Mouse (Mus musculus) heart, embryonic 11.5 days (tissue): Measurements from ENCODE around the gene Ubqln3. TPM values are rescaled to one million over a fixed set of nuclear protein-coding genes. Genes with fewer than 3 reads are reported as not detected.

Source experiments
- ATAC-seq: fragments of 200-750 bp; cut with Nextera tagmentation; replicated peaks from 2 replicates; pipeline ENCODE4 v1.8.0; 2017; ENCODE audit warnings: moderate library complexity; ENCODE audit not compliant: insufficient number of reproducible peaks, low FRiP score, low TSS enrichment
- H3K27ac ChIP-seq: fragments of 300-500 bp; sonication (generic); 2 replicates; pipeline ENCODE4 v1.5.1; 2014; ENCODE audit warnings: mild to moderate bottlenecking, low read depth, low read length
- H3K27me3 ChIP-seq: fragments of 300-500 bp; sonication (generic); 2 replicates; pipeline ENCODE4 v1.6.1; 2014; ENCODE audit warnings: mild to moderate bottlenecking, low read length, mixed read lengths; ENCODE audit not compliant: control insufficient read depth, insufficient read depth
- H3K36me3 ChIP-seq: fragments of 300-500 bp; sonication (generic); 2 replicates; pipeline ENCODE4 v1.6.1; 2014; ENCODE audit warnings: mild to moderate bottlenecking, low read length, moderate library complexity, mixed read lengths; ENCODE audit not compliant: control insufficient read depth, insufficient read depth
- H3K4me1 ChIP-seq: fragments of 300-500 bp; sonication (generic); 2 replicates; pipeline ENCODE4 v1.6.1; 2014; ENCODE audit warnings: low read length; ENCODE audit not compliant: control insufficient read depth, insufficient read depth
- H3K4me2 ChIP-seq: fragments of 300-500 bp; sonication (generic); 2 replicates; pipeline ENCODE4 v1.6.1; 2014; ENCODE audit warnings: mild to moderate bottlenecking, moderate library complexity
- H3K4me3 ChIP-seq: fragments of 300-500 bp; sonication (generic); 2 replicates; pipeline ENCODE4 v1.5.1; 2014; ENCODE audit warnings: low read depth, low read length
- H3K9ac ChIP-seq: fragments of 300-500 bp; sonication (generic); 2 replicates; pipeline ENCODE4 v1.6.1; 2014; ENCODE audit warnings: mild to moderate bottlenecking, low read depth, low read length, moderate library complexity
- H3K9me3 ChIP-seq: fragments of 300-500 bp; sonication (generic); replicated peaks from 2 replicates; pipeline ENCODE4 v1.6.1; 2016; ENCODE audit warnings: low read length; ENCODE audit not compliant: control insufficient read depth
- WGBS: fragments of 180-500 bp; shearing (Covaris S2); extraction: QIAGEN DNeasy Blood & Tissue Kit; methylation state at CpG from one replicate; pipeline ENCODE4 v1.1.7; 2014; ENCODE audit not compliant: insufficient replicate concordance; 5-methylcytosine and 5-hydroxymethylcytosine counted together
- polyA plus RNA-seq: library from polyadenylated mRNA; unstranded; fragments of >200 nt; fragmentation: Nextera tagmentation; extraction: Ambion mirVana; gene quantifications from 2 replicates; pipeline ENCODE4 v1.2.1, GENCODE M21; 2014

The Ubqln3 gene
- polyA plus RNA-seq = not detected in 2 replicates

DNA sequence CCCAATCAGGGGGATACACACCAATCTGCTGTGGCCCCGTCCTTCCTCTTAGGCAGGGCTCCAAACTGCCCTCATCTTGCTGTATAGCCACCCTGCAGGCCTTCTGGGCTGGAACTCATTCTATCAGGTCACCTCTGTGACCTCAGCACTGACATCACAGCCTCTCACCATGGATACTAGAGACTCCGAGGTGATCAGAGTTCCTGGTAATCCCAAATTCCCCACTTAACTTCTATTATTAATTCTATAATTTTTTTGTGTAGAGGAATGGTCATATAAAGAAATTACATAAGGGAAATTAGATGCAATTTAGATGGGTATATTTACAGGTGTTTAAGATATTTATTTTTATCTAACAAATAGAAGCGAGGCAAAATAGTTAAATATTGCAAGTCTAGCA is at the start of gene Ubqln3:
TSS of gene Ubqln3 (minus strand) at position 101 of the 400 bp plus-strand sequence.
- Histone ChIP-seq H3K4me2 (no peak within 1 kb of the TSS), H3K4me3 (no peak within 1 kb of the TSS), H3K36me3 (no peaks in the 10 kb centered on the region), H3K27me3 (no peaks in the 10 kb centered on the region), H3K9ac (no peak within 1 kb of the TSS), H3K27ac (no peak within 1 kb of the TSS), H3K4me1 (no peaks in the 10 kb centered on the region), H3K9me3 (no peaks in the 10 kb centered on the region)
- ATAC-seq = no peak
- WGBS = 56% methylated on average over 3 of the region's 3 CpGs

DNA sequence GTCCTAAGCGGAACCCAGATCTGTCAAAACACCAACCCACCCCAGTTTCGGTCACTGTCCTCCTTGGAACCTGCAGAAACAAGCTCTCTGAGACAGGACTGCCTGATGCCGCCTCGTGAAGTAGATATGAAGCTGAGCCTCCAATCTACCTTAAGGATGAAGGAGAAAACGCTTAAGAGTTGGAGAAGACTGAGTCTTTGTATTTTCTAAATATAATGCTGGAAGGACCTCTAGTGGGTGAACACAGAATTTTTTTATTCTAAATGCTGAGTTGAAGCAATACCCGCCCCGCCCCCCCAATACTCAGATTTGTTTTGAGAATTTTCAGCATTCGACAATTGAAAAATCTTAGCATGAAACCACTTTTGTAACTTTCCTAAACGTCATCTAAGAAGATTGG is 48.2 kb upstream of the Ubqln3 start:
- WGBS = 57% methylated on average over 9 of the region's 9 CpGs

GRCm38 (mm10) chr7:104183292-104183691 is 40.2 kb upstream of the Ubqln3 start, which contains the start of gene Olfr648:
Gene Olfr648 (minus strand): TSS chr7:104183392.
- Histone ChIP-seq H3K36me3 (no peaks in the 10 kb centered on the region), H3K9ac (no peak within 1 kb of the TSS), H3K4me3 (no peak within 1 kb of the TSS), H3K27ac (no peak within 1 kb of the TSS), H3K9me3 (no peaks in the 10 kb centered on the region), H3K4me1 (no peaks in the 10 kb centered on the region), H3K27me3 (no peaks in the 10 kb centered on the region), H3K4me2 (no peak within 1 kb of the TSS)
- 88% methylated on average over 2 of the region's 2 CpGs for WGBS
- ATAC-seq = no peak

More for the DNA sequence above, 48.2 kb upstream of the Ubqln3 start:
- Histone ChIP-seq H3K4me2 (no peak overlapping the region), H3K4me3 (no peak overlapping the region), H3K27me3 (no peaks in the 10 kb centered on the region), H3K9me3 (no peaks in the 10 kb centered on the region), H3K27ac (no peak overlapping the region), H3K4me1 (no peaks in the 10 kb centered on the region), H3K36me3 (no peaks in the 10 kb centered on the region), H3K9ac (no peak overlapping the region)
- ATAC-seq = no peak

GRCm38 (mm10) chr7:104179074-104179473 is 36.0 kb upstream of the Ubqln3 start:
- H3K9me3 ChIP-seq = no peaks in the 10 kb centered on the region
- H3K27me3 ChIP-seq = no peaks in the 10 kb centered on the region
- H3K36me3 ChIP-seq = no peaks in the 10 kb centered on the region
- H3K4me1 ChIP-seq = no peaks in the 10 kb centered on the region
- H3K4me2 ChIP-seq = no peak overlapping the region
- no peak overlapping the region for H3K9ac ChIP-seq
- no peak overlapping the region for H3K27ac ChIP-seq
- no peak for ATAC-seq
- H3K4me3 ChIP-seq = no peak overlapping the region
- 75% methylated on average over 1 of the region's 1 CpGs for WGBS

DNA sequence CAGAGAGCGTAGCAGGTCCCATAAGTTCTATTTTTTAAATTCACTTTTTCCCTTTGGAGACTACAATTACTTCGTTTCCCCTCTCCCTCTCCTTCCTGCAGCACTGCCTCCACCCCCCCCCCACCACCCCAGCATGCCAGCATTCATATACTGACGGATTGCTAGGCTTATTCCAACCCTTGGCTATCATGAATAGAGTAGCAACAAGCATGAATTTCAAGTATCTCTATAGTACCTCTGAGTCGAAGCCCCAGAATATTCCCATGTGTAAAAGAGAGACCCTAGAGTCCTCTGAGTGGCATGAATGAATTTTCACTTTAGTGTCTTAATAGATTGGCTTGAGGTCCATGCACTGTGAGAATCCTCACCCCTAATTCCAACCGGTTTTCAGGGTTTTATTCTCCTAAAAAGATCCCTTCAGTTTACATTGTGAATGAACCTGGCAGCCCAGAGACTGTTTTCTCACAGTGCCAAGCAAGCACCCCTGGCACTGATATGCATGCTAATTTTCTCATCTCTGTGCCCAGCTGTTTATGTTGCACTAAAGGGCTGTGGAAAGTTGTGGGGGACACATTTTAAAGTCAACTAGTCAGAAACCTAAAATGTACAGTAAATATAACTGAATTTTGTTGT is 35.5 kb upstream of the Ubqln3 start:
- Histone ChIP-seq H3K4me3 (no peak overlapping the region), H3K9ac (no peak overlapping the region), H3K4me1 (no peaks in the 10 kb centered on the region), H3K4me2 (no peak overlapping the region), H3K27ac (no peak overlapping the region), H3K36me3 (no peaks in the 10 kb centered on the region), H3K9me3 (no peaks in the 10 kb centered on the region), H3K27me3 (no peaks in the 10 kb centered on the region)
- WGBS = 62% methylated on average over 5 of the region's 5 CpGs
- no peak for ATAC-seq

GRCm38 (mm10) chr7:104175085-104175484 is 32.0 kb upstream of the Ubqln3 start:
- Histone ChIP-seq H3K9ac (no peak overlapping the region), H3K4me3 (no peak overlapping the region), H3K27ac (no peak overlapping the region), H3K4me1 (no peaks in the 10 kb centered on the region), H3K36me3 (no peaks in the 10 kb centered on the region), H3K27me3 (no peaks in the 10 kb centered on the region), H3K4me2 (no peak overlapping the region), H3K9me3 (no peaks in the 10 kb centered on the region)
- WGBS = 88% methylated on average over 1 of the region's 1 CpGs
- ATAC-seq = no peak

- Histone ChIP-seq H3K4me2 (no peak overlapping the region), H3K4me1 (no peaks in the 10 kb centered on the region), H3K36me3 (no peaks in the 10 kb centered on the region), H3K27ac (no peak overlapping the region), H3K9me3 (no peaks in the 10 kb centered on the region), H3K4me3 (no peak overlapping the region), H3K9ac (no peak overlapping the region), H3K27me3 (no peaks in the 10 kb centered on the region)
- ATAC-seq = no peak
- 67% methylated on average over 6 of the region's 6 CpGs for WGBS
Observed at GRCm38 (mm10) chr7:104169634-104170204, 26.6 kb upstream of the Ubqln3 start.

DNA sequence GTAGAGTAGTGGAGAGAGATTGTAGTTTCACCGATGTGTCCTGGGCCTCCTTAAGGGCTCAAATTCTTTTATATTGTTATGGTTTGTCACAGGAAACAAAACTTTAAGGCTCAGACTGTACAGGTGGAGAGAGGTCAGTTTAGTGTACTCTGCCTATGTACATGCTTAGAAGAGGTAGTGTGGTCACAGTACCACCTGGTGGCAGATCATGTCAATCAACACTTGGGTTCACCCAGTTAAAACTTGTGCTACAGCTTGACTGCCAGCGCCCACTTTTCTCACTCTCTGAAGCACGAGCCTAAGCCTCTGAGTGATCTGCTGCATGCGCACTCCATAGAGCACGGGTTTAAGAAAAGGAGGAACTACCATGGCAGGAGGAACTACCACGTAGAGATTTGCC is 24.0 kb upstream of the Ubqln3 start:
- Histone ChIP-seq H3K4me3 (no peak overlapping the region), H3K27ac (no peak overlapping the region), H3K4me2 (no peak overlapping the region), H3K9ac (no peak overlapping the region), H3K4me1 (no peaks in the 10 kb centered on the region), H3K27me3 (no peaks in the 10 kb centered on the region), H3K36me3 (no peaks in the 10 kb centered on the region), H3K9me3 (no peaks in the 10 kb centered on the region)
- WGBS = 76% methylated on average over 6 of the region's 6 CpGs
- no peak for ATAC-seq

GRCm38 (mm10) chr7:104150456-104150855 is 7.4 kb upstream of the Ubqln3 start, which contains the start of gene Ubqlnl:
Gene Ubqlnl (minus strand): TSS chr7:104150556.
- Histone ChIP-seq H3K27me3 (no peaks in the 10 kb centered on the region), H3K9ac (no peak within 1 kb of the TSS), H3K4me1 (no peaks in the 10 kb centered on the region), H3K4me2 (no peak within 1 kb of the TSS), H3K9me3 (no peaks in the 10 kb centered on the region), H3K36me3 (no peaks in the 10 kb centered on the region), H3K27ac (no peak within 1 kb of the TSS), H3K4me3 (no peak within 1 kb of the TSS)
- ATAC-seq = no peak
- 80% methylated on average over 2 of the region's 2 CpGs for WGBS
